ENCODE assay signal across 8 mouse cellular contexts in genomic region chr15:79950250-79951025, GRCm38 (mm10). TPM values are rescaled to one million over a fixed set of nuclear protein-coding genes. Genes with fewer than 3 reads are reported as not detected.
DNase-seq lines count a peak whose midpoint lies in the region; ATAC-seq lines count a peak whose summit lies in the region.

No protein-coding gene starts in this region.

- no peaks in the 10 kb centered on the region for H3K9me3 ChIP-seq in embryonic facial prominence, embryonic 11.5 days (replicated peaks; ENCODE audit: control insufficient read depth, low read length)
- H3K9me3 ChIP-seq in heart, embryonic 16.5 days (replicated peaks; ENCODE audit: control insufficient read depth, low read length): peaks cover 2% of the 10 kb centered on the region; the same call in 1 of the 2 replicates

- peak overlapping the region; percentile 20; the same call in 1 of the 2 replicates for H3K27ac ChIP-seq in embryonic facial prominence, embryonic 11.5 days (replicated peaks; ENCODE audit: low read depth, low read length)
- H3K27ac ChIP-seq in heart, embryonic 16.5 days (ENCODE audit: low read length): peak overlapping the region; percentile 72

- peak overlapping the region; percentile 55 for H3K9ac ChIP-seq in embryonic facial prominence, embryonic 11.5 days (replicated peaks; ENCODE audit: low read length)
- peak overlapping the region; percentile 66 for H3K9ac ChIP-seq in heart, embryonic 16.5 days (ENCODE audit: low read length)

- peaks cover 18% of the 10 kb centered on the region for H3K4me1 ChIP-seq in embryonic facial prominence, embryonic 11.5 days (ENCODE audit: control insufficient read depth, insufficient read depth, low read length)
- H3K4me1 ChIP-seq in heart, embryonic 16.5 days (ENCODE audit: control insufficient read depth, insufficient read depth, low read length): peaks cover 40% of the 10 kb centered on the region

- peak overlapping the region; percentile 13; the same call in 1 of the 2 replicates for H3K4me3 ChIP-seq in embryonic facial prominence, embryonic 11.5 days (ENCODE audit: low read depth, low read length)
- peak overlapping the region; percentile 41 for H3K4me3 ChIP-seq in heart, embryonic 16.5 days (ENCODE audit: low read length)

- peak; percentile 62 to 78 for DNase-seq in CD8-positive naive resting alpha-beta T cell, adult 2 months (ENCODE audit: low read depth in 2 of 2, low spot score in 2 of 2)
- peak; percentile 81 for DNase-seq in adrenal gland, adult 2 months
- DNase-seq in embryonic facial prominence, embryonic 11.5 days (ENCODE audit: low spot score): peak; percentile 91
- DNase-seq in kidney, postnatal 10 days: peak; percentile 86
- DNase-seq in lung, postnatal 36 days: peak; percentile 83
- DNase-seq in right cerebral cortex, postnatal 14 days: peak; percentile 55
- DNase-seq in layer of hippocampus, postnatal 14 days (ENCODE audit: low spot score in 2 of 2): no peak

- peak overlapping the region; percentile 54 for H3K4me2 ChIP-seq in embryonic facial prominence, embryonic 11.5 days (ENCODE audit: low read depth, low read length)
- H3K4me2 ChIP-seq in heart, embryonic 16.5 days (ENCODE audit: low read depth, low read length): peak overlapping the region; percentile 68

- H3K27me3 ChIP-seq in embryonic facial prominence, embryonic 11.5 days (ENCODE audit: control insufficient read depth, insufficient read depth, low read length): no peaks in the 10 kb centered on the region
- H3K27me3 ChIP-seq in heart, embryonic 16.5 days (ENCODE audit: control insufficient read depth, insufficient read depth, low read length): no peaks in the 10 kb centered on the region

- H3K36me3 ChIP-seq in embryonic facial prominence, embryonic 11.5 days (replicated peaks; ENCODE audit: control insufficient read depth, insufficient read depth, low read depth, low read length): no peaks in the 10 kb centered on the region
- no peaks in the 10 kb centered on the region for H3K36me3 ChIP-seq in heart, embryonic 16.5 days (ENCODE audit: control insufficient read depth, insufficient read depth)

- peak; percentile 68 for ATAC-seq in embryonic facial prominence, embryonic 11.5 days (replicated peaks; ENCODE audit: insufficient number of reproducible peaks, low FRiP score, low TSS enrichment, low read depth)
- peak; percentile 38; the same call in 1 of the 2 replicates for ATAC-seq in heart, embryonic 16.5 days (replicated peaks; ENCODE audit: extremely low read depth, insufficient read depth, low FRiP score)

- WGBS in embryonic facial prominence, embryonic 11.5 days: 2% methylated on average over 24 of the region's 24 CpGs
- WGBS in heart, embryonic 16.5 days: 3% methylated on average over 24 of the region's 24 CpGs

RNA-seq across cellular contexts. Expression of gene Cbx7, which starts 20.5 kb away (rescaled TPM):
- 10 to 100 TPM; 15.6 to 29.8 TPM for total RNA-seq in adrenal gland, adult 2 months (2021)
- polyA plus RNA-seq in adrenal gland, adult 2 months (2012; rRNA removed): 35.2 and 41.3 TPM in 2 replicates
- polyA plus RNA-seq in embryonic facial prominence, embryonic 11.5 days (2014; fragmentation: Nextera tagmentation; extraction: Ambion mirVana): 0.75 and 1.3 TPM in 2 replicates
- 1.4 and 1.7 TPM in 2 replicates for polyA plus RNA-seq in heart, embryonic 16.5 days (2015; fragmentation: Nextera tagmentation; extraction: Ambion mirVana)
- 10 to 100 TPM; 12.8 to 15.1 TPM for total RNA-seq in layer of hippocampus, postnatal 14 days (2021)

RNA-seq across cellular contexts. Expression of gene Apobec3, which starts 59.0 kb away (rescaled TPM):
- 10 to 100 TPM; 13.1 to 16.5 TPM for total RNA-seq in adrenal gland, adult 2 months (2021)
- 5.2 and 6.7 TPM in 2 replicates for polyA plus RNA-seq in adrenal gland, adult 2 months (2012; rRNA removed)
- 7.6 and 7.9 TPM in 2 replicates for polyA plus RNA-seq in embryonic facial prominence, embryonic 11.5 days (2014; fragmentation: Nextera tagmentation; extraction: Ambion mirVana)
- polyA plus RNA-seq in heart, embryonic 16.5 days (2015; fragmentation: Nextera tagmentation; extraction: Ambion mirVana): 25.1 and 40.7 TPM in 2 replicates
- 1 to 10 TPM; 6.1 to 6.4 TPM for total RNA-seq in layer of hippocampus, postnatal 14 days (2021)

Comparison
In these comparisons a context has a peak if more than half of its experiments do, and no peak if none do; other contexts are left out.
1. DNase-seq: peak in CD8-positive naive resting alpha-beta T cell, adult 2 months (2 of 2), adrenal gland, adult 2 months (single experiment), embryonic facial prominence, embryonic 11.5 days (single experiment), kidney, postnatal 10 days (single experiment), lung, postnatal 36 days (single experiment) and right cerebral cortex, postnatal 14 days (single experiment); none in layer of hippocampus, postnatal 14 days (0 of 2).
2. RNA of gene Cbx7, which starts 20.5 kb away (polyA plus RNA-seq): 35.2 to 41.3 TPM in adrenal gland, adult 2 months; 1.4 to 1.7 TPM in heart, embryonic 16.5 days and 0.75 to 1.3 TPM in embryonic facial prominence, embryonic 11.5 days; every median in the first group is over 10 times any median in the second.